Mouse (Mus musculus): Measurements from ENCODE around the gene Tbx15. TPM values are rescaled to one million over a fixed set of nuclear protein-coding genes. Genes with fewer than 3 reads are reported as not detected.

Gene Tbx15
- polyA plus RNA-seq, 1 experiment from 2014 or later = 0.13 TPM

DNA sequence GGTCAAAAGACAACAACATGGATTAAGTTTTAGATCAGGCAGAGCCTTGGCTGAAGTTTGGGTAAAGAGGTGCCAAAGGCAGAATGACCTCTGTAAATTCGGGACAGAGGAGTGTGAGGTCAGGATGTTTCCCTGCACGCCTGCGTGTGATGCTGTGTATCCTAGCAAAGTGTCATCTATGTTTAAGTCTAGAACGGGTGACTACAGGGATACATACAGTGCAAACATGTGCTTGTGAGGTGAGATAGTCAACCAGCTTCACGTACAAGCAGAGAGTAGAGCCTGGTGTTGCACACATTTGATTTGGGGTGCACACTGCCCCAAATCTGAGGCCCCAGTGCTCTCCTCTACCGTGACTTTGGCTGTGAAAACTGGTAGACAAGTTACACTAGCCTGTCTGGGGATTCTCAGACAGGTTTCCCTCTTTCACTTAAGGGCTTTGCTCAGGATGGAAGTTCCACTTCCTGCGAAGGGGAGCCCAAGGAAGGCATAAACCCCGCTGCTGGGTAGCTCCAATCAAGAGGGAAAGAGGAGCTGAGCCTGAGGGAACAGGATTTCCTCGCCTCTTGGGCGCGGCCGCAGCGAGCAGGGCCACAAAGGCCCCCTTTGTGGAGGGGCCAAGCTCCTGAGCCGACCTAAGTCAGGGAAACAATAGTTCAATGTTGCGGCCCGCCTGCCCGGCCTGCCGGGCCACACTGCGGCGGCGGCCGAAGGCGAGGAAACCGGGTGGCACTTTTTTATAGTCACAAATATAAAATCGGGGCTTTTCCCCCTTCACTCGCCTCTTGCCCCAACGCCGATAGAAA lies 8.0 kb downstream of the Tbx15 start:
- no peak overlapping the region for H3K4me2 ChIP-seq (ENCODE audit: low read depth, low read length)
- TF ChIP-seq EP300 (IDR thresholded peaks at IDR 0.05; ENCODE audit: low read depth) (no peak), CTCF (IDR thresholded peaks at IDR 0.05; ENCODE audit: low read depth) (no peak)
- H3K27me3 ChIP-seq (ENCODE audit: insufficient read depth, low read length) = peaks cover 97% of the 10 kb centered on the region
- DNase-seq = no peak
- WGBS (ENCODE audit: insufficient replicate concordance) = 3% methylated on average over 28 of the region's 28 CpGs
- peaks cover 5% of the 10 kb centered on the region for H3K4me1 ChIP-seq (ENCODE audit: insufficient read depth)
- no peak overlapping the region for H3K4me3 ChIP-seq (ENCODE audit: low read depth, low read length)
- no peak overlapping the region for H3K27ac ChIP-seq (ENCODE audit: low read depth)
- ATAC-seq = no peak
- H3K9me3 ChIP-seq (ENCODE audit: low read length) = no peaks in the 10 kb centered on the region
- no peaks in the 10 kb centered on the region for H3K36me3 ChIP-seq (replicated peaks; ENCODE audit: insufficient read depth, low read length)
- no peak overlapping the region for H3K9ac ChIP-seq (replicated peaks)

DNA sequence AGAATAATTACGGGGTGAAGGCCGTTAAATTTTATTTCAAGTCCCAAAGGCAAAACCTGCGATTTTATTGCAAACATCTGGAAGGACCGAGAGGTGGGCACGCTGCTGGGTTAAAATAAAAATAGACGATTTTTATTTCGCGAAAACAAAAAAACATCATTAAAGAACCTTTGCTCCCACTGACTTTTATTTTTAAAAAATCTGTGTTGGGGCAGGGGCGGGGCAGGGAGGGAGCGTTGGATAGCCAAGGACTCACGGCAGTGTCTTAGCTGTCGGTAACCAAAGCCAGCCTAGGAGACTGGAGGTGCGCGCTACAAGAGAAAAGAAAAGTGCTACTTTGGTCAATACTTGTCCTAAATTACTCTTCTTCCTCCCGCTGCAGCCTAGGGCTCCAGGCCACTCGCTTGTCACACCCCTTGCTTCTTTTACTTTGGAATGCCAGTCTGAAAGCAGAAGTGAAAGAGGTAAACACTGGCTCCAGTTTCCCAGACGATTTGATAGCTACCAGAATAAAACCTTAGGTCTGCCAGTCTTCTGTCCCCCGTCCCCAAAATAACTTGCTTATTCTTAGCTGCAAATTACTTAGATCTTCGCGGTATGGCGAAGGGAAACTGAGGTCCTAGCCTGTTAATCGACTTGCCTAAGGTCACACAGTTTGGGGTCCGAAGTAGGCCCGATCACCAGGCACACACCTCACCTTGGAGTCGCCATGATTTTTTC lies 8.8 kb downstream of the Tbx15 start:
- WGBS (ENCODE audit: insufficient replicate concordance) = 2% methylated on average over 25 of the region's 25 CpGs

GRCm38 (mm10) chr3:99249551-99249870 lies 9.3 kb downstream of the Tbx15 start:
- Histone ChIP-seq H3K4me2 (ENCODE audit: low read depth, low read length) (no peak overlapping the region), H3K27me3 (ENCODE audit: insufficient read depth, low read length) (peaks cover 98% of the 10 kb centered on the region), H3K9ac (replicated peaks) (no peak overlapping the region), H3K36me3 (replicated peaks; ENCODE audit: insufficient read depth, low read length) (no peaks in the 10 kb centered on the region), H3K27ac (ENCODE audit: low read depth) (no peak overlapping the region), H3K4me1 (ENCODE audit: insufficient read depth) (peaks cover 15% of the 10 kb centered on the region), H3K4me3 (ENCODE audit: low read depth, low read length) (no peak overlapping the region), H3K9me3 (ENCODE audit: low read length) (no peaks in the 10 kb centered on the region)
- ATAC-seq = no peak
- TF ChIP-seq EP300 (IDR thresholded peaks at IDR 0.05; ENCODE audit: low read depth) = no peak
- no peak for TF ChIP-seq CTCF (IDR thresholded peaks at IDR 0.05; ENCODE audit: low read depth)
- DNase-seq = no peak
- WGBS (ENCODE audit: insufficient replicate concordance) = 3% methylated on average over 11 of the region's 11 CpGs

More for the DNA sequence above, 8.8 kb downstream of the Tbx15 start:
- no peaks in the 10 kb centered on the region for H3K9me3 ChIP-seq (ENCODE audit: low read length)
- no peak overlapping the region for H3K4me3 ChIP-seq (ENCODE audit: low read depth, low read length)
- peaks cover 12% of the 10 kb centered on the region for H3K4me1 ChIP-seq (ENCODE audit: insufficient read depth)
- H3K9ac ChIP-seq (replicated peaks) = no peak overlapping the region
- ATAC-seq (no peak), DNase-seq (no peak)
- TF ChIP-seq CTCF (IDR thresholded peaks at IDR 0.05; ENCODE audit: low read depth) = no peak
- no peak for TF ChIP-seq EP300 (IDR thresholded peaks at IDR 0.05; ENCODE audit: low read depth)
- no peak overlapping the region for H3K4me2 ChIP-seq (ENCODE audit: low read depth, low read length)
- H3K36me3 ChIP-seq (replicated peaks; ENCODE audit: insufficient read depth, low read length) = no peaks in the 10 kb centered on the region
- H3K27ac ChIP-seq (ENCODE audit: low read depth) = no peak overlapping the region
- peaks cover 98% of the 10 kb centered on the region for H3K27me3 ChIP-seq (ENCODE audit: insufficient read depth, low read length)

GRCm38 (mm10) chr3:99249906-99250305 lies 9.7 kb downstream of the Tbx15 start:
- H3K27ac ChIP-seq (ENCODE audit: low read depth) = no peak overlapping the region
- no peaks in the 10 kb centered on the region for H3K36me3 ChIP-seq (replicated peaks; ENCODE audit: insufficient read depth, low read length)
- no peak for TF ChIP-seq CTCF (IDR thresholded peaks at IDR 0.05; ENCODE audit: low read depth)
- no peak for TF ChIP-seq EP300 (IDR thresholded peaks at IDR 0.05; ENCODE audit: low read depth)
- H3K4me3 ChIP-seq (ENCODE audit: low read depth, low read length) = no peak overlapping the region
- 2% methylated on average over 6 of the region's 6 CpGs for WGBS (ENCODE audit: insufficient replicate concordance)
- H3K9ac ChIP-seq (replicated peaks) = no peak overlapping the region
- no peak for DNase-seq
- peaks cover 99% of the 10 kb centered on the region for H3K27me3 ChIP-seq (ENCODE audit: insufficient read depth, low read length)
- ATAC-seq = no peak
- H3K4me1 ChIP-seq (ENCODE audit: insufficient read depth) = peaks cover 15% of the 10 kb centered on the region
- no peaks in the 10 kb centered on the region for H3K9me3 ChIP-seq (ENCODE audit: low read length)
- no peak overlapping the region for H3K4me2 ChIP-seq (ENCODE audit: low read depth, low read length)

- Histone ChIP-seq H3K9ac (replicated peaks) (no peak overlapping the region), H3K27ac (ENCODE audit: low read depth) (no peak overlapping the region), H3K36me3 (replicated peaks; ENCODE audit: insufficient read depth, low read length) (no peaks in the 10 kb centered on the region), H3K27me3 (ENCODE audit: insufficient read depth, low read length) (peaks cover 99% of the 10 kb centered on the region), H3K4me3 (ENCODE audit: low read depth, low read length) (no peak overlapping the region), H3K9me3 (ENCODE audit: low read length) (no peaks in the 10 kb centered on the region), H3K4me1 (ENCODE audit: insufficient read depth) (peaks cover 15% of the 10 kb centered on the region), H3K4me2 (ENCODE audit: low read depth, low read length) (no peak overlapping the region)
- ATAC-seq (no peak), DNase-seq (no peak)
- WGBS (ENCODE audit: insufficient replicate concordance) = 10% methylated on average over 6 of the region's 6 CpGs
- TF ChIP-seq EP300 (IDR thresholded peaks at IDR 0.05; ENCODE audit: low read depth) = no peak
- TF ChIP-seq CTCF (IDR thresholded peaks at IDR 0.05; ENCODE audit: low read depth) = no peak
These were observed 11.3 kb downstream of the Tbx15 start for GRCm38 (mm10) chr3:99251271-99252165.

All from liver, postnatal 0 days (tissue).